Mouse (Mus musculus) common myeloid progenitor, adult 5-6 weeks (primary cell): Measurements from ENCODE around the gene 1600012H06Rik. TPM values are rescaled to one million over a fixed set of nuclear protein-coding genes. Genes with fewer than 3 reads are reported as not detected.
"Not testable (repeated sequence)": the region's sequence is repeated elsewhere in the genome, so short reads cannot be mapped to it uniquely, and the experiment has no call there.

Experiments
- ATAC-seq: replicated peaks from 2 replicates; pipeline ENCODE4 v1.8.0; 2016; ENCODE audit warnings: low read depth, mild to moderate bottlenecking, moderate TSS enrichment, inconsistent platforms; ENCODE audit not compliant: poor library complexity, severe bottlenecking
- total RNA-seq: library from RNA; stranded (forward); fragments of 200-1000, 187-1606 nt; gene quantifications from 2 replicates; pipeline ENCODE4 v1.2.3, GENCODE M21; 2017

Gene 1600012H06Rik
- total RNA-seq, 1 experiment from 2014 or later: 8.0 TPM

DNA sequence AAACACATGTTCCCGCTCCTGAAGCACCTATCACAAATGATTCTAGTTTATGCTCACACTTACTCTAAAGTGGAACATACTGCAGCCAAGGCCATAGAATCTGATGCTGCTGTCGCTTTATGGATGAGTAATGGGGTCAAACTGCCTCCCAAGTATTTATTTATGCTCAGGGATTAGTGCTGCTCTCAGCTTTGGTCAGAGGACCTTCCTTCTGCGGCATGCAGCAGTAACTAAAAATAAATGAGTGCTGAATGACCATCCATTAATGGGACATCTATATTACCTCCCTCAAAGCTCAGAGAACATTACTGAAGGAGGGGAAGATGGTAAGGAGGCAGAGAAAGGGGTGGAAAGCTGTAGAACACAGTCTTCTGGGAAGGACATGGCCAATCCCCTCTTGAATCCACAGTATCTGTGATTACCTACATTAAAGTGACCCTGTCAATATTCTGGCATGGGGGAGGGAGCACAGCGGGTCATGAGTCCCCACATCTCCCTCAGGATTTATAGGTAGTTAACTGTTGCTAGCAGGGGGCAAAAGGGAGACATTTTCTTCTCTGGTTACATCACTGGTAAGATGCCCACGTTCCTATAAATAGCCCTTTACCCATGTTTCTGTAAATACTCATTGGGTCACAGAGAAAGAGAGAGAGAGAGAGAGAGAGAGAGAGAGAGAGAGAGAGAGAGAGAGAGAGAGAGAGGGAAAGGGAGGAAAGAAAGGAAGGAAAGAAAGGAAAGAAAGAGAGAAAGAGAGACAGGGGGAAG, 7.0 kb upstream of the 1600012H06Rik start:
- no peak for ATAC-seq

DNA sequence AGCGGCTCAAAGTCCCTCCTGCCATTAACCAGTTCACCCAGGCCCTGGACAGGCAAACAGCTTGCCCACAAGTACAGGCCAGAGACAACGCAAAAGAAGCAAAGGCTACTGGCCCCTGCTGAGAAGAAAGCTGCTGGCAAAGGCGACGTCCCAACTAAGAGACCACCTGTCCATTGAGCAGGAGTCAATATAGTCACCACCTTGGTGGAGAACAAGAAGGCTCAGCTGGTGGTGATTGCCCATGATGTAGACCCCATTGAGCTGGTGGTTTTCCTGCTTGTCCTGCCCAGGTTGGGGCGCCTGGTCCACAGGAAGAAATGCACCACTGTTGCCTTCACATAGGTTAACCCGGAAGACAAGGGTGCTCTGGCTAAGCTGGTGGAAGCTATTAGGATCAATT, 803 bp upstream of the 1600012H06Rik start:
- not testable (repeated sequence) for ATAC-seq

DNA sequence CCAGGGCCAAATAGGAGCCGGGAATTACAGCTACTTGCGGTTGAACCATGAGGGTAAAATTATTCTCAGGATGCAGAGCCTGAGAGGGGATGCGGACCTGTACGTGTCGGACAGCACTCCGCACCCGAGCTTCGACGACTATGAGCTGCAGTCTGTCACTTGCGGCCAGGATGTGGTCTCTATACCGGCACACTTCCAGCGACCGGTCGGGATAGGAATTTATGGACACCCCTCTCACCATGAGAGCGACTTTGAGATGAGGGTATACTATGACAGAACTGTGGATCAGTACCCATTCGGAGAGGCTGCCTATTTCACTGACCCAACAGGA, 710 bp downstream of the 1600012H06Rik start:
- ATAC-seq: peak; percentile 16; the same call in 1 of the 2 replicates

DNA sequence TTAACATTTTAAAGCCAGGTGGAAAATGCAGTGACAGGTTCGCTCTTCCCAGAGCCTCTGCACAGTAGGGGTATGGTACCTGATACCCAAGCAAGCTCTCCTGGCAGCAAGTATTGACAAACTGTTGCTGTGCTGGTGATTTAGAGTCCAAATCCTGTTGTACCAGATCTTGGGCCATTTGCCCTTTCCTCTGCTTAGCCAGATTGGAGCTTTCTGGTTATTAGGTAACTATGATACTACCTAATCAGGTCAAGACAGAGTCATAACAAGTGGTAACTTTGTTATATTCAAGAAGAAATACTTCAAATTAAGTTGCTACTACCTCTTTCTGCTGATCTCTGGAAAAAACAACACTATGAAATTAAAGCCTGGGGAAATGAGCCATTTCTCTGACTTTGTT, 1.6 kb downstream of the 1600012H06Rik start:
- ATAC-seq: no peak

DNA sequence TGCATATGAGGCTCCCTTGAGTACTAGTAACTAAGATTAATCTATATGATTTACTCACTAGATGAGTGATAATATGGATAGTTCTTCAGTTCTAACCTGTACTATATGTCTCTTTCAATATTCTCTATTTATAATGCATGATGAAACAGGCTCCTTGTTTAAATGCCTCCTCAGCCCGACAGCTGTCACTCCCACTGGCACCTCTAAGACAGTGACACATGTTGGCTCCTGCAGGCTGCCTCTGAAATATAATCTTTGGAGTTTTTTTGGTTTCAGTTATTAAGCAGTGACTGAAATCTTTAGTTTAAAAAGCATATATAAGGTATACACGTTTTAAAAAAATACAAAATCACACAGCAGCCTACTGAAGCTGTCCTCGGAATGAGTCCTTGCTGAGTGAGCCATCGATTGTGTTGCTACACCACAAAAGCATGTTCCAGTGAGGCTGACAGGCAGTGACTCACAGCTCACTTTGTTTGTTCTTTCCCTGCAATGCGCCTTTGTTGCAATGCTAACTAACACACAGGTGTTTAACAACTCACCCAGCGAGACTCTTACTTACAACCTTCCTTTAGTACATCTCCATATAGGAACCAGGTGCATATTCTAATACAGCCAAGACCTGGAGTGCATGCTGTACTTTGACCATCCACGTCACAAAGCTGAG, 6.3 kb downstream of the 1600012H06Rik start:
- ATAC-seq: no peak

DNA sequence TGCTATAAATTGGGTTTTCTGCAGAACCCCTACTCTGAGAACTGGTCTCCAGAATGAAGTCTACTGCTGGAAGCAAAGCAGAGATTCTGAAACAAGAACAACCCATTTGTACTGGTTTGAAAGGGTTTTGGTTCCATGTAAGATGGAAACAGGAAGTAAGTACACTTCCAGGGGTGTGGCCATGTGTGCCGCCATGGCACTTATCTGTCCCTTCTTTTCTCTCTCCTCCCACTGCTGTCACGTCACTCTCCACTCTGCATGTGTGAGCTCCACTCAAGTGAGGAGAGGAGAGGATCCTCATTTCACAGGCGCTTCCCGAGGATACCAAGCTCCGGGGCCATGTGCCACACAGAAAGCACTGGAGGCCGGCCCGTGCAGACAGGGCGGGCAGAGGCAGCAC, 10.5 kb downstream of the 1600012H06Rik start:
- peak; percentile 82 for ATAC-seq

DNA sequence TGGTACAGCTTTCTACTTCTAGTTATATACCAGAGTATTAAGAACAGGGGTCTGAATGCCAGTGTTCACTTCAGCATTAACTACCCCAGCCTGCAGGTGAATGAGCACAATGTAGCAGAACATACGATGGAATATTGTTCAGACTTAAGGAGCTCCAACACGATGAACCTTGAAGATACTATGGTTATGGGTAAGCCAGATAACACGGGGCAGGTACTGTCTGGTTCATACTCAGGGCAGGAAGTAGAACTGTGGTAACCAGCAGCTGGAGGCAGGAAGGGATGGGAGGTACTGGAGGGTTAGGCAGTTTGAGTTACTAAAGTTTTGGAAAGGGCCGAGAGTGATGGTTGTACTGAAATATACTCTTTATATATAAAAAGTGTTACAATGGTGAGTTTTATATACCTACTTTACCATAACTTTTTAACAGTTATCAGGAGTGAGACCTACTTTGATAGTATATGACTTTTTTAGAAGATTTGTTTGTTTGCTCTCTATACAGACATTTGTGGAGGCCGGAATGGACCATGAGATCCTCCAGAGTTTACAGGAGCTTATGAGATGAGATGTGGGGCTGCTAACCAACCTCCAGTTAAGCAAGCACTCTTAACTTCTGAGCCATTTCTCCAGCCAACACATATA, 15.8 kb downstream of the 1600012H06Rik start:
- no peak for ATAC-seq

DNA sequence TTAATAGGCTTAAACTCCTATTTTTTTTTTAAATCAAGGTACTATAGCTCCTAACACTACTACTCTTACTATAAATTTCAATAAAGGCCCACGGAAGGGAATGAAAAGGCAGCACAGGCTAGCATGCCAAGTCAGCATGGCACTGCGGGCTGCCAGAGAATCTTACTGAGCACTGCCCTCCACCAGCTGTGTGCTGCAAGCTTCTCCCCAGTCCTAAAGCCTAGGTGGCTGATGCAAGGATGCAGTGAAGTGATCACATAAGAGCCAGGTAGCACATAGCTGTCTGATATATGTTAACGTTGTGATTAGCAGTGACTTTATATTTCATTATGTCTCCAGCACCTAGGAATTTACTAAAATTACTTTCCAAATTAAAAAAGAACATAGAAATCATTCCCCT, 17.0 kb downstream of the 1600012H06Rik start:
- no peak for ATAC-seq

DNA sequence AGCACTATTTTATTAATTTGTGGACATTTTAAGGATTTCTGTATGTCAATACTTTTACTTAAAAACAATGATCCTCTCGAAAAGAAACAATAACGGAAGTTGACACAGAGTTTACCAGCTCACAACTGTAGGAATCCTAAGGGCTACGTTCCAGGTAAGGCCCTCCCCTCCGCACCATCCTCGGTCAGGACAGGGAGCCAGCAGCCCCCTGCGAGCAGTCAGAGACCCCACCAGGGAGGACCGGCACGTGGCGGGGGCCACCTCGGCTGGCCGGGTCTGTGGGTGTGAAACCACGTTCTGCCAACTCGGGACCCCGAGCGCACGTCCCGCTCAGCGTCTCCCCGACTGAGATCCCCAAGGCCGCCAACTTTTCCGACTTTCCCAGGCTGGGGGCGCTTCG, 17.5 kb downstream of the 1600012H06Rik start:
- 0 out of 2 replicates have a peak, but pooled peaks have one; percentile 2 for ATAC-seq

DNA sequence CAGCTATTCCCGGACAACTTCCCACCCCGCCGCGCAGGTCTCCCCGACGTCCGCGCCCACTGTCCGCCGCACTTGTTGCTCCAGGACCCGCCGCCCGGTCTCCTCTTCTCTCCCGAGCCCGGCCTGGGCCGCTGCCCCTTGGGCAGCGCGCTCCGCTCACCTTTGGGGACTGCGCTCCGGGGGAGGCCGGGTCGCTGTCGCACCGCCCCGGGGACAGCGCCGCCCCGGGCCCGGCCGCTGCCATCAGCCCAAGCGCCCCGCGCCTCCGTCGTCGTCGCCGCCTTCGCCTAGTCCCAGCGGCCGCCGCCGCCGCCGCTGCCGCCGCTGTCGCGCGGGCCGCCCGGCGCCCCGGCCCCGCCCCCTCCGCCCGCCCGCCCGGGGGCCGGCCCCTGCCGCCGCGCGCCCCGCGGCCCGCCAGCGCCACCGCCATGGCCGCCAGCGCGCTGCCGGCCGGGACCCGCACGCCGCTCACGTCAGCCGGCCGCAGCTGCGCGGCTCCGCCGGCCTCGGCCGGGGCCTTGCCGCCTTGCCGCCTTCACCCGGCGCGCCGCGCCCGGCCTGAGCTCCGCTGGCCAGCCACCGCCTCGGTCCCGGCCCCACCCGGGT, 18.1 kb downstream of the 1600012H06Rik start, which contains the start of gene Phf10:
Gene Phf10, minus strand, starts transcription at position 323 of the 606 bp plus-strand sequence.
- ATAC-seq: not testable (repeated sequence)

DNA sequence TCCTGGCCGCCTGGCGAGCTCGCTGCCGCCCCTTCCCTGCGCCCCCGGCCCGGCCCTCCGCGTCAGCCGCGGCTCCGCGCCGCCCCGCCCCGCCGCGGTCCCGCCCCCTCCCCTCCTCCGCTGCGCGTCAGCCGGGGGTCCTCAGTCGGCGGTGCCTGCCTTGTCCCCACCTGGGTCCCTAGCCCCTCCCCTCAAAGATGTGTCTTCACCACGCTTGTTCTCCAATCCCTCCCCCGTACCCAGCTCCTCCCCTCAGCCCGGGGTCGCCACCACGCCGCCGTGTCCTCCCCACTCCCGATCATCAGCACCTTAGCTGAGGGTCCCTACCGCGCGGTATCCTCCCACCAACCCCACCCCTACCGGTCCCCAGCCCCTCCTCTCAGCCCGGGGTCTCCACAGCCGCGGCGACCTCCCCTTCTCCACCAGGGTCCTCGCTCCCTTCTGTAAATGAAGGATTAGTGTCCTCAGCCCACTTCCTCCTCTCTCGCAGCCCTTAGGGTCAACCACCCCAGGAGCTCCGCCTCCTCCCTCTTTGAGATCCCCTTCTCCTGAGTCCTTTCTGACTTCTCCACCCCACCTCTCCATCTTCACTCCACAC, 18.7 kb downstream of the 1600012H06Rik start:
- ATAC-seq: peak; percentile 76

DNA sequence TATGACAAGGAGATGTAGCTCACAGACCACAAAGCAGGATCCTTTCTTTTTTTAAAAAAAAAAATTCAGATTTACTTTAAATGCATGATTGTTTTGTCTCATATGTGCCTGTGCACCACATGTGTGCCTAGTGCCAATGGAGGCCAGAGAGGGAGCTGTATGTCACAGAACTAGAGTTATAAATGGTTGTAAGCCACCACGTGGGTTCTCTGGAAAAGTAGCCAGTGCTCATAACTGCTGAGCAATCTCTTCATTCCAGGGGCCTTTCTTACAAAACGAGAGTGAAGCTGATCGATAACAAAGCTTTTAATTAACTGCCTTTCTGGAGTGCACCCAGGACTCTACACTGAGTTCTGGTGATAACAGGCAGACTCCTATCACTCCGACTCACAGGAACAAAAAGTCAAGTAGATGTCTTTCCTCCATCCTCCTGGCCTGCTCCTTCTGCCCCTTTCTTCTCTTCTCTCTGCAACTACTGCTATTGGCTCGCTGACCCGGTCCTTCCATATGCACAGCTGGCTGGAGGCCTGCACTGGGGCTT, 25.5 kb downstream of the 1600012H06Rik start:
- ATAC-seq: peak; percentile 64

DNA sequence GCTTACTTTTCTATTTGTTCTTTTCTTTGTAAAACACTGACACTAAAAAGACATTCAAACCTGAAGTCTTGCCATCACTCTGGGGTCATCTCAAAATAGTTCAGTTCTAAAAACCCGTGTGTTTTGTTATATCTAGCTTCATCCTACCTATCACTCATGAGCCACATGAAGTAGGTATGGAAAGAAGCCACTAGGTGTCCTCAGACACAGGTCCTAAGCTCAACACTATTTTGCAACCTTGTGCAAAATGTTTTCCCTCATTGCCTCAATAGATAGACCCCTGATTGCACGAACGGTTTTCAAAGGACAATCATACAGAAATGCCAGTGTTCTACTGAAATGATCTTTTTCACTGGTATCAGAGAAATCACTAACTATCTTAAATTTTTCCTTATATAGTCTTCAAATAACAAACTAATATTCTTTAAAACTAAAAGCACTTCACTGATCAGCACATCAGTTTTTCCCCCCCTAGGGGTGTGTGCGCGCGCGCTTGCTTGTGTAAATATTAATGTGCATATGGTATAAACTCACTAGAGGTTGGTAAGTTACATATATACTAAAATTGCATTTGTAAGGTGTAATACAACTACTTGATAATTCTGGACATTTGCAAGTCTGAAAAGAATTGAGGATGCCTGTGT, 34.9 kb downstream of the 1600012H06Rik start:
- peak; percentile 76 for ATAC-seq

DNA sequence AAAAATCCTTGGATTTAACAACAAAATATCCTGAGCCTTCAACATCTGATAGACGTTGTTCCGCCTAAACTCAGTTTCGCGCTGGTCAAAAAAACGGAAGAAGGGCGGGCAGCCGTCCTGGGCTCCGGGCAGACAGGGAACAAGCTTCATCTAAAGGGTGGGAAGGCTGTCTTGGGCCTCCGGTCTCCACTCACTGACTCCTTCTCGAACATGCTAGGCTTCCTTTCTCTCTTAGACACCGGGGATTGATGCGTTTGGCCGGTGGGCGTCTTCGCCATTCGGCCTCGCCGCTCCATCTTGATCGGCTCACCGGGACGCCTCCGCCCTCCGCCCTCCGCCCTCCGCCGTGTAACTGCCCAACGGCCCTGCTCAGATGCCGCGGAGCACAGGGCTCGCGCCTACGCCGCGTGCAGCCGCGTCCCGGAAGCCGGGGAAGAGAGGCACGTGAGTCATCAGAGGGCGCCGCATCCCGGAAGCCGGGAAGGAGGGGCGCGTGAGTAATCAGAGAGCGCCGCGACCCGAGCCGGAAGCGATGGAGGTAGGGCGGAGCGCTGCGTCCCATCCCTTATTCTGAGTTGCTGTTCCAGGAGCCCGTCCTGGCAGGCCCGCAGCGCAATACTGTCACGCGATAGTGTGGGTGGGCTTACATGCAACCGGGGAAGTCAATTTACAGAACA, 35.5 kb downstream of the 1600012H06Rik start, which contains the start of the genes 9030025P20Rik and Gm3417:
Gene 9030025P20Rik, plus strand, starts transcription at position 107 of the 677 bp plus-strand sequence.
Gene Gm3417, minus strand, starts transcription at position 429 of the 677 bp plus-strand sequence.
- ATAC-seq: peak; percentile 94

DNA sequence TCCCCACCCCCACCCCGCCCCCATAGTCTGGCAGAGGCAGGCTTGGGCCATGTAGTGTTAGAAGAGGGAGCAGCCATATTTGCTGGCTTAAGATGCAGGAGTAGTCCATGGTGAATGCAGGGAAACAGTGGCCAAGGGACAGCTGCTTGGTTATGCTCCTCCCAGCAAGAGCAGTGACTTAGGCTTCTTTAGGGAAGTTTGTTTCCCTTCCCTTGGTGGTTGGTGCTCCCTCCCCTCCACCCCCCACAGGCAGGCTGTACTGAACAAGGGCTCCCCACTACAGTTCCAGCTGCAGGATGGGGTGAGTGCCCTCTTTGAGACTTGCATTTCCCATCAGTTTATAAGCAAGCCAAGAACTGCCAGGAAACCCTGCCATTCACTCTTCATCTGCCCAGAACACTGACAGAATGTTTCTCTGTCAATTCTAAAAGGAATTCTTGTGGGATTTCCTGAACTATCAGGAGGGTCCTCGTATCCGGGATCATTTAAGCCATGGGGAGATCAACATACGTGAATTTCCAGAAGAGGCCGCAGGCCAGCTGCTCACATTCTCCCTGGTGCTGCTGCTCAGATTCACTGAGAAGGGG, 47.2 kb downstream of the 1600012H06Rik start:
- ATAC-seq: peak; percentile 53

DNA sequence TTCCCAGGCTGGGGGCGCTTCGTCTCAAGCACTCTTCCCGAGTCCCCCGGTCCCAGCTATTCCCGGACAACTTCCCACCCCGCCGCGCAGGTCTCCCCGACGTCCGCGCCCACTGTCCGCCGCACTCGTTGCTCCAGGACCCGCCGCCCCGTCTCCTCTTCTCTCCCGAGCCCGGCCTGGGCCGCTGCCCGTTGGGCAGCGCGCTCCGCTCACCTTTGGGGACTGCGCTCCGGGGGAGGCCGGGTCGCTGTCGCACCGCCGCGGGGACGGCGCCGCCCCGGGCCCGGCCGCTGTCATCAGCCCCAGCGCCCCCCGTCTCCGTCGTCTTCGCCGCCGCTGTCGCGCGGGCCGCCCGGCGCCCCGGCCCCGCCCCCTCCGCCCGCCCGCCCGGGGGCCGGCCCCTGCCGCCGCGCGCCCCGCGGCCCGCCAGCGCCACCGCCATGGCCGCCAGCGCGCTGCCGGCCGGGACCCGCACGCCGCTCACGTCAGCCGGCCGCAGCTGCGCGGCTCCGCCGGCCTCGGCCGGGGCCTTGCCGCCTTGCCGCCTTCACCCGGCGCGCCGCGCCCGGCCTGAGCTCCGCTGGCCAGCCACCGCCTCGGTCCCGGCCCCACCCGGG, 49.6 kb downstream of the 1600012H06Rik start:
- 0 out of 2 replicates have a peak, but pooled peaks have one; percentile 2 for ATAC-seq

DNA sequence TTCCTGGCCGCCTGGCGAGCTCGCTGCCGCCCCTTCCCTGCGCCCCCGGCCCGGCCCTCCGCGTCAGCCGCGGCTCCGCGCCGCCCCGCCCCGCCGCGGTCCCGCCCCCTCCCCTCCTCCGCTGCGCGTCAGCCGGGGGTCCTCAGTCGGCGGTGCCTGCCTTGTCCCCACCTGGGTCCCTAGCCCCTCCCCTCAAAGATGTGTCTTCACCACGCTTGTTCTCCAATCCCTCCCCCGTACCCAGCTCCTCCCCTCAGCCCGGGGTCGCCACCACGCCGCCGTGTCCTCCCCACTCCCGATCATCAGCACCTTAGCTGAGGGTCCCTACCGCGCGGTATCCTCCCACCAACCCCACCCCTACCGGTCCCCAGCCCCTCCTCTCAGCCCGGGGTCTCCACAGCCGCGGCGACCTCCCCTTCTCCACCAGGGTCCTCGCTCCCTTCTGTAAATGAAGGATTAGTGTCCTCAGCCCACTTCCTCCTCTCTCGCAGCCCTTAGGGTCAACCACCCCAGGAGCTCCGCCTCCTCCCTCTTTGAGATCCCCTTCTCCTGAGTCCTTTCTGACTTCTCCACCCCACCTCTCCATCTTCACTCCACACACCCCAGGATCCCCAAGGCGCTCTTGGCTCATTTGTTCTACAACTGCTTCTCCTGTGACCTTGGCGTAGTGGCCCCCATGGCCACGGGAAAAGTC, 50.3 kb downstream of the 1600012H06Rik start:
- peak; percentile 66 for ATAC-seq
